Mouse (Mus musculus) cortical plate, adult 2 months (tissue): Measurements from ENCODE around the gene Cdc26. TPM values are rescaled to one million over a fixed set of nuclear protein-coding genes. Genes with fewer than 3 reads are reported as not detected.

Source experiments
- H3K27ac ChIP-seq: fragments of 200-500 bp; 2 replicates; pipeline ENCODE4 v1.5.1; 2012; ENCODE audit warnings: low read length, control low read depth, inconsistent platforms; ENCODE audit not compliant: insufficient read depth
- H3K4me1 ChIP-seq: fragments of 200-500 bp; 2 replicates; pipeline ENCODE4 v1.6.1; 2011; ENCODE audit warnings: low read length; ENCODE audit not compliant: control insufficient read depth, insufficient read depth
- H3K4me3 ChIP-seq: fragments of 200-500 bp; 2 replicates; pipeline ENCODE4 v1.5.1; 2011; ENCODE audit warnings: mild to moderate bottlenecking, low read length, control low read depth; ENCODE audit not compliant: insufficient read depth
- CTCF ChIP-seq: fragments of 200-500 bp; IDR thresholded peaks from 2 replicates; pipeline ENCODE4 v1.5.1; 2011; ENCODE audit warnings: mild to moderate bottlenecking, control low read depth, low read length; ENCODE audit not compliant: insufficient read depth; ENCODE audit errors: extremely low read depth
- POLR2A ChIP-seq: fragments of 200-500 bp; IDR thresholded peaks from 2 replicates; pipeline ENCODE4 v1.6.1; 2011; ENCODE audit warnings: mild to moderate bottlenecking, low read length, control low read depth; ENCODE audit not compliant: insufficient read depth; ENCODE audit errors: extremely low read depth
- polyA plus RNA-seq: library from polyadenylated mRNA; depleted of rRNA; stranded (reverse); fragments of >200 nt; gene quantifications from 2 replicates; pipeline ENCODE4 v1.2.3, GENCODE M21; 2012; rRNA removed

Cdc26 gene
- polyA plus RNA-seq, 1 experiment = 48.3 TPM

DNA sequence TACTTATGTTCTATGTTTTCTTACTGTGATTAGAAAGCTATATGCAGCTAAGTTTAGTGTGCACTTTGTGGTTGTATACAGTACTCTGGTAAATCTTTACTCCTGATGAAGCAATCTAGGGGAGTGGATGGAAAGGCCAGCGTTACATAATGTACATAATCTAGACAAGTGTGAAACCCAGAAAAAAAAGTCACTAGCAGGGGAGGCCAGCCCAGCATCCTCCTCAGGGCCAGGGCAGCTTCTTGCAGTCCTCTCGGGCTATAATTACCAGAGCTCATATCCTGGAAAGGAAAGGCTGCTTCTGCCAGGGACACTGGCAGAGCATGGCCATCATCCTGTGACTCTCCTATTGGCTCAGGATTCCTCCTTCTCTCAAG is 60.1 kb downstream of the Cdc26 start:
- Histone ChIP-seq H3K27ac (no peak overlapping the region), H3K4me3 (no peak overlapping the region), H3K4me1 (peaks cover 1% of the 10 kb centered on the region; the same call in 1 of the 2 replicates)
- TF ChIP-seq CTCF (no peak), POLR2A (no peak)

DNA sequence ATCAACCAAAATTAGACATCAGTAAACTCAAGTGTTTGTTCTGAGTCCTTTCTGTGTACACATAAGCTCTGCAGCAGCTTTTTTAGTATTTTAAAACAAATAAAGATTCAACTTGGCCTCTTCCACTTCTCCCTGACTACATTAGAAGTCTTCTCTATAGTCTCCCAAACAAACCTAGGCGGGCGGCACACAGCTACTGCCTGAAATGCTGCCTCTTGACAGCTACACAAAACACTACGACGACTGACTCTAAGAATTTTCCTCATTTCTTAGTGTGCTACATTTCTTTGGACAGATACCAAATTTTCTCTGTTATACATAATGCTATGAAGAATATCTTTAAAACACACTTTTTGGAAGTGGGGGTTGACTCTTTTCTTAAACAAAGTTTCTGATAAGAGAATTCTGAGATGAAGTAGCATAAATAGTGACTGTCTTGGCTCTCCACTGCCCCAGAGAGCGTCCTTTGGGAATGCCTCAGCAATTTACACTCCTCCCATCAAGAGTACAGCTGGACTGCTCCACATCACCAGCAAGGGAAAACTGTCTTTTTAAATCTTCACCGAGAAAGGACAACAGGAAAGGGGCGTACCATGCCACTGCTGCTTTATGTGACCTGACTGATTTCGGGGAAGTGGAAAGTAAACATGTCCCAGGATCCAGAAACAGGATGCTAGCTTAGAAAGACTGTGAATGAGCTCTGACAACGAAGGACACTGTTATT is 60.7 kb downstream of the Cdc26 start:
- Histone ChIP-seq H3K27ac (no peak overlapping the region), H3K4me1 (peaks cover 1% of the 10 kb centered on the region; the same call in 1 of the 2 replicates), H3K4me3 (no peak overlapping the region)
- TF ChIP-seq POLR2A (no peak), CTCF (no peak)

DNA sequence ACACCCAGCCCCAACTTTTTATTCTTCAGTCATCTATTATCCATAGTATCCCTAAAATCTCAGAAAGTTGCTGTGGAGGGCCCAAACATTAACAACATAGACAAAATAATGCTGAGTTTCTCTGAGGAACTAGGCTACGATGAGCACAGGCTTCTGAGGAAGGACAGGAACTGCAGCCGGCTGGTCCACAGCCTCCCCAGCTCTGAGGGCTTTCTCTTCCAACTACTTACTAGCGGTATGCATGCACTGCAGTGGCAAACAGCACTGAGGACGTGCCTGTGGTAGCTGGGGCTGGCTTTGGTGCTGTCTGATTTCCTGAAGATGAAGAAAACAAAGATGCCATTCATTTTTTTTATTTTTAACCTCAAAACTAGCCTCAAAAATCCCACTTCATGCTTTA is 62.6 kb downstream of the Cdc26 start:
- TF ChIP-seq CTCF (no peak), POLR2A (no peak)

DNA sequence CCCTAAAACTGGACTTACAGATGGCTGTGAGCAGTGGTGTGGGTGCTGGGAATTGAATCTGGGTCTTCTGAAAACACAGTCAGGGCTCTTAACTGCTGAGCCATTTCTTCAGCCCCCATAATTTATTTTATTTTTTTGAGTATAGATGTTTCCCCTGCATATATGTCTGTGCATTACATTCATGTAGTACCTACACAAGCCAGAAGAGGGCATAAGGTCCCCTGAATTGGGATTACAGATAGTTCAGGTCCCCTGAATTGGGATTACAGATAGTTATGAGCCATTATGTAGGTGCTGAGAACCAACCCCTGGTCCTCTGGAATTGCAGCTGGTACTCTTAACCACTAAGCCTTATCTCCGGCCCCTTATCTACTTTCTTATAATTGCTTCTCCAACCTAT is 64.4 kb downstream of the Cdc26 start:
- no peak overlapping the region for H3K27ac ChIP-seq
- peaks cover 1% of the 10 kb centered on the region; the same call in 1 of the 2 replicates for H3K4me1 ChIP-seq
- no peak overlapping the region for H3K4me3 ChIP-seq
- TF ChIP-seq POLR2A (no peak), CTCF (no peak)

More for the DNA sequence above, 62.6 kb downstream of the Cdc26 start:
- Histone ChIP-seq H3K4me1 (peaks cover 1% of the 10 kb centered on the region; the same call in 1 of the 2 replicates), H3K27ac (no peak overlapping the region), H3K4me3 (no peak overlapping the region)

DNA sequence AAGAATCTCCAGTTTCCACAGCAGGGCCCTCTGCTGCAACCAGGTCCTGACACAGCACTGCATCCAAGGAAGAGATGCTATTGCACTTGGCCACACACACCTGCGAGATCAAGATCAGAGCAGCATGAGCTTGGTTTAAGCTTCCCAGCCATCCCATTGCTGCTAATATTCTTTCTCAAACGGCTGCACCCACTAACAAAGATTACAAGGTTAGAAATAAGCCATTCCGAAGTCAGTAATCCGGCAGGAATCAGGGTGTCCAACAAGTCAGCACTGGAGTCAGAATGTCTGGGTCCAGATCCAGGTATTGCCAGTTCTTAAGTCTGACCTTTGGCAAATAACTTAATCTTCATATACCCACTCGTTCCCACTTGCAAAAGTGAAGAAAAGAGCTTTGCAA is 69.9 kb downstream of the Cdc26 start:
- no peak for TF ChIP-seq POLR2A
- no peak for TF ChIP-seq CTCF
- Histone ChIP-seq H3K27ac (no peak overlapping the region), H3K4me1 (no peaks in the 10 kb centered on the region), H3K4me3 (no peak overlapping the region)

Other genes with a start within 250 kb of the Cdc26 start
- gene Zfp37, start 177.6 kb downstream of the Cdc26 start, polyA plus RNA-seq = 10.1 and 11.2 TPM in 2 replicates
- 11.8 and 12.8 TPM in 2 replicates for gene Slc31a2, start 146.1 kb downstream of the Cdc26 start, polyA plus RNA-seq
- gene Fkbp15, start 48.1 kb downstream of the Cdc26 start, polyA plus RNA-seq = 26.1 and 27.2 TPM in 2 replicates
- gene Slc31a1, start 47.9 kb downstream of the Cdc26 start, polyA plus RNA-seq = 17.1 and 18.1 TPM in 2 replicates
- 14.3 and 16.5 TPM in 2 replicates for gene Prpf4, start 155 bp upstream of the Cdc26 start, polyA plus RNA-seq
- gene Rnf183, start 26.6 kb upstream of the Cdc26 start, polyA plus RNA-seq = 0.09 and 0.15 TPM in 2 replicates
- gene Wdr31, start 62.3 kb upstream of the Cdc26 start, polyA plus RNA-seq = 6.1 and 8.3 TPM in 2 replicates
- 0.58 and 0.62 TPM in 2 replicates for gene Bspry, start 71.4 kb upstream of the Cdc26 start, polyA plus RNA-seq
- 7.6 and 8.4 TPM in 2 replicates for gene Hdhd3, start 94.8 kb upstream of the Cdc26 start, polyA plus RNA-seq
- 36.0 and 38.0 TPM in 2 replicates for gene Alad, start 111.3 kb upstream of the Cdc26 start, polyA plus RNA-seq
- 26.0 TPM in 2 replicates for gene Pole3, start 116.4 kb upstream of the Cdc26 start, polyA plus RNA-seq
- 0.11 and 0.25 TPM in 2 replicates for gene 4933430I17Rik, start 116.7 kb upstream of the Cdc26 start, polyA plus RNA-seq
- 35.7 and 40.2 TPM in 2 replicates for gene Rgs3, start 151.2 kb upstream of the Cdc26 start, polyA plus RNA-seq